Mouse (Mus musculus) neural tube, embryonic 13.5 days (tissue): ENCODE results near the gene Zfr. TPM values are rescaled to one million over a fixed set of nuclear protein-coding genes. Genes with fewer than 3 reads are reported as not detected.
"Not testable (repeated sequence)": the region's sequence is repeated elsewhere in the genome, so short reads cannot be mapped to it uniquely, and the experiment has no call there.

Experiments used
- ATAC-seq: fragments of 200-750 bp; cut with Nextera tagmentation; 2 replicates; pipeline ENCODE4 v1.8.0; 2017; ENCODE audit warnings: low read depth, mild to moderate bottlenecking, moderate TSS enrichment, moderate library complexity
- H3K27ac ChIP-seq: fragments of 300-500 bp; sonication (generic); replicated peaks from 2 replicates; pipeline ENCODE4 v1.5.1; 2015; ENCODE audit warnings: moderate library complexity, mild to moderate bottlenecking, inconsistent platforms
- H3K27me3 ChIP-seq: fragments of 300-500 bp; sonication (generic); 2 replicates; pipeline ENCODE4 v1.6.1; 2015; ENCODE audit warnings: mild to moderate bottlenecking, inconsistent platforms
- H3K36me3 ChIP-seq: fragments of 300-500 bp; sonication (generic); 2 replicates; pipeline ENCODE4 v1.6.1; 2015; ENCODE audit warnings: mild to moderate bottlenecking, inconsistent platforms
- H3K4me1 ChIP-seq: fragments of 300-500 bp; sonication (generic); replicated peaks from 2 replicates; pipeline ENCODE4 v1.6.1; 2015; ENCODE audit warnings: inconsistent platforms
- H3K4me2 ChIP-seq: fragments of 300-500 bp; sonication (generic); 2 replicates; pipeline ENCODE4 v1.6.1; 2015; ENCODE audit warnings: inconsistent platforms, mild to moderate bottlenecking, moderate library complexity
- H3K4me3 ChIP-seq: fragments of 300-500 bp; sonication (generic); 2 replicates; pipeline ENCODE4 v1.5.1; 2015; ENCODE audit warnings: mild to moderate bottlenecking, inconsistent platforms
- H3K9ac ChIP-seq: fragments of 300-500 bp; sonication (generic); 2 replicates; pipeline ENCODE4 v1.6.1; 2015; ENCODE audit warnings: moderate library complexity, mild to moderate bottlenecking, inconsistent platforms
- H3K9me3 ChIP-seq: fragments of 300-500 bp; sonication (generic); 2 replicates; pipeline ENCODE4 v1.6.1; 2016; ENCODE audit warnings: inconsistent platforms
- WGBS: fragments of 180-500 bp; shearing (Covaris S2); methylation state at CpG from one replicate; pipeline ENCODE4 v1.1.7; 2015; 5-methylcytosine and 5-hydroxymethylcytosine counted together
- polyA plus RNA-seq: library from polyadenylated mRNA; unstranded; fragments of >200 nt; fragmentation: Nextera tagmentation; extraction: Ambion mirVana; gene quantifications from 2 replicates; pipeline ENCODE4 v1.2.1, GENCODE M21; 2015

Zfr gene
- polyA plus RNA-seq, 1 experiment from 2014 or later, result 129 TPM

DNA sequence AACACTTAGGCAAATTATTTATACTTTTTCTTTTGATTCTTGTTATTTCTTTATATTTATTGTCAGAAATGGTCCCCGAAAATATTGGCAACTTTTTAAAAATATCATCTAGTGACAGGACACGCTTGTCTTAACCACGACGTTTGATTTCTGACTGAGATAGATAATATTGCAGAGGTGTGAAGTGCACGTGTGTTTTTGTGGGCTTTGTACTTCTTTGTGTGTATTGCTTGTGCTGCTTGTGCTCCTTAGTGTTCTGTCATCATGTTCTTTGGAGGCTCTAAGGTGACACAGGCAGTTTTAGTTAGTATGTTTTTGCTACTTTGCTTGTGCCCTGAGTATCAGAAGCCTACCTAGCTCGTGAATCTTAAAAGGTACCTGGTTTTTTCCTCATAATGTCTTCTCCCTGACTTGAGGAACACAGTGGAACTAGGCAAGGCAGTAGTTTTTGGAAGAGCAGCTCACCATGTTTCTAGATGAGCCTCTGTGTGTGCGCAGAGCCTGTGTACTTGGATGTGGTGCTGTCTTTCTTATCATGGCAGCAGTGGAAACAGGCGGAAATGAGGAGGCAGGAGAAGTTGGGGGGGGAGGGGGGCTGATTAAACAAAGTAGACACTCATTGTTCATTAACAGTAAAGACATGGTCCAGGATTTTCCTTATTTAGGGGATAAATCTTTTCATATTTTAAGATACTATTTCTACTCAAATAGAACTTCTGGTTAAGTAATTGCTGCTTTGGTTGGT is 23.5 kb downstream of the Zfr start:
- WGBS, result 95% methylated on average over 8 of the region's 8 CpGs
- Histone ChIP-seq H3K9me3 (no peaks in the 10 kb centered on the region), H3K27ac (no peak overlapping the region), H3K27me3 (no peaks in the 10 kb centered on the region), H3K4me1 (no peaks in the 10 kb centered on the region), H3K4me3 (no peak overlapping the region), H3K4me2 (no peak overlapping the region), H3K9ac (no peak overlapping the region), H3K36me3 (peaks cover 25% of the 10 kb centered on the region)
- no peak for ATAC-seq

DNA sequence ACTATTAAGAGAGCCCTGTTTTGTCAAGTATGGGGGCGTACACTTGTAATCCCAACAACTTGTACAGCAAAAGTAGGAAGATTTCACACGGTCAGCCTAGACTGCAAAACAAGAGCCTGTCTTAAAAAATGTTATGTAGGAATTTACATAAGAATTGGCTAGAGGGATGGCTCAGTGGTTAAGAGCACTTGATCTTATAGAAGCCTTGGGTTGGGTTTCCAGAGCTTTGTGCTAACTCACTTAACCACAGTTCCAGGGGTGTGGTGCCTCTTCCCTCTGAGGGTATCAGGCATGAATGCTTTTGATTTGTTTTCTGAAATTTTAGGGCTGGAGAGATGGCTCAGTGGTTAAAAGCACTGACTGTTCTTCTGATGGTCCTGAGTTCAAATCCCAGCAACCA is 29.8 kb downstream of the Zfr start:
- Histone ChIP-seq H3K36me3 (peaks cover 50% of the 10 kb centered on the region), H3K4me2 (no peak overlapping the region), H3K9me3 (no peaks in the 10 kb centered on the region), H3K4me3 (no peak overlapping the region), H3K27me3 (no peaks in the 10 kb centered on the region), H3K27ac (no peak overlapping the region), H3K4me1 (no peaks in the 10 kb centered on the region), H3K9ac (no peak overlapping the region)
- 88% methylated on average over 2 of the region's 2 CpGs for WGBS
- ATAC-seq, result no peak

GRCm38 (mm10) chr15:12149501-12149900 is 31.9 kb downstream of the Zfr start:
- no peak overlapping the region for H3K4me3 ChIP-seq
- no peaks in the 10 kb centered on the region for H3K27me3 ChIP-seq
- 96% methylated on average over 6 of the region's 6 CpGs for WGBS
- no peaks in the 10 kb centered on the region for H3K9me3 ChIP-seq
- no peaks in the 10 kb centered on the region for H3K4me1 ChIP-seq
- H3K27ac ChIP-seq, result no peak overlapping the region
- no peak overlapping the region for H3K4me2 ChIP-seq
- no peak for ATAC-seq
- H3K9ac ChIP-seq, result no peak overlapping the region
- peaks cover 66% of the 10 kb centered on the region for H3K36me3 ChIP-seq

GRCm38 (mm10) chr15:12153747-12154146 is 36.1 kb downstream of the Zfr start:
- 95% methylated on average over 3 of the region's 3 CpGs for WGBS
- peaks cover 82% of the 10 kb centered on the region for H3K36me3 ChIP-seq

GRCm38 (mm10) chr15:12178126-12178525 is 60.5 kb downstream of the Zfr start:
- H3K9me3 ChIP-seq, result no peaks in the 10 kb centered on the region
- H3K27me3 ChIP-seq, result no peaks in the 10 kb centered on the region
- no peak overlapping the region for H3K9ac ChIP-seq
- no peaks in the 10 kb centered on the region for H3K4me1 ChIP-seq
- H3K4me3 ChIP-seq, result no peak overlapping the region
- peaks cover 71% of the 10 kb centered on the region for H3K36me3 ChIP-seq
- H3K27ac ChIP-seq, result no peak overlapping the region
- WGBS, result 45% methylated on average over 5 of the region's 5 CpGs
- H3K4me2 ChIP-seq, result no peak overlapping the region
- peak; percentile 50; the same call in 1 of the 2 replicates for ATAC-seq

More at GRCm38 (mm10) chr15:12153747-12154146, 36.1 kb downstream of the Zfr start:
- ATAC-seq, result no peak
- Histone ChIP-seq H3K9me3 (no peaks in the 10 kb centered on the region), H3K27me3 (no peaks in the 10 kb centered on the region), H3K4me3 (no peak overlapping the region), H3K9ac (no peak overlapping the region), H3K4me2 (no peak overlapping the region), H3K27ac (no peak overlapping the region), H3K4me1 (no peaks in the 10 kb centered on the region)

GRCm38 (mm10) chr15:12181181-12181805 is 63.7 kb downstream of the Zfr start:
- H3K4me1 ChIP-seq, H3K27me3 ChIP-seq, H3K4me2 ChIP-seq, ATAC-seq, H3K4me3 ChIP-seq, H3K27ac ChIP-seq, H3K9ac ChIP-seq, H3K9me3 ChIP-seq: not testable (repeated sequence)
- H3K36me3 ChIP-seq, result peaks cover 60% of the 10 kb centered on the region
- 92% methylated on average over 13 of the region's 13 CpGs for WGBS

DNA sequence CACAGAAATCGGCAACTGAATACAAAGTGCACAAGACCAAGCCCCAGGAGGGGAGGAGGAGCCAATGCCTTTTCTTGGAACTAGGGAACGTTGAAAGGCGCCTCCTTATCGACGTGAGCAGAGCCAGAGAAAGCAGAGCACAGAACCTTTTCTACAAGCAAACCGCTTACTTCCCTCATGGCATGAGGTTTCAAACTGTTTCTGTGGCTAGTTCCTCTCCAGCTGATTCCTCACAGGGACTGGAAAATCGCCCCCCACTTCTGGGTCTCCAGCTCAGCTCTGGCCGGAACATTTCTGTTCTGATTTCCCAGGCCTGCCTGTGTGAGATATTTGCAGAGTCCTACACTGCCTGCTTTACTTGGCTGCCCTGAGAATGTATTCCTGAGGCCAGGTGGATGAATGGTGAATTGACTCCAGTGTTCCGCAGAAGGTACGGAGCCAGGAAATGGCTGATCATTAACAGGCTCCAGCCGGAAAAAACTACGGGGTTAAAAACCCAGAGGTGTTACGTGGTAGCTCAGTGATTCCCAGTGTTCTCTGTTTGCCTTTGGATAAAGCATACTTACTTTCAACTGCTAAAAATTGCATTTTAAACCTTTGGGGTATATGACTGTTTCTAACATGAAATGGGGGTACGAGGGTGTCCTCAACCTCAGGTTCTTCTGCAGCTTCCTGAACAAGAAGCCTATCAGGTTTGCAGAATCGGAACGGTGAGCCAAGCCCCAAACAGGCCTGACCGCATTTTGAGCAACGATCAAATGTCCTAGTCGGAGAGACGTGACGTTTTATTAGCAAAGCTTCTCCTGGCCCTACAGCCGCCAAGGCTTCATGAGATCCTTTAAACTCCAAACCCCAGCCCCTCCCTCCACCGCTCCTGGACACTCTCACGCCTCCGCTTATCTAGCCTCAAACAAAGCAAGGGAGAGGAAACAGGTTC is 76.5 kb downstream of the Zfr start:
- H3K27me3 ChIP-seq, result no peaks in the 10 kb centered on the region
- H3K27ac ChIP-seq, result 0 out of 2 replicates have a peak overlapping the region, but pooled peaks have one; percentile 9
- H3K36me3 ChIP-seq, result peaks cover 20% of the 10 kb centered on the region
- H3K9me3 ChIP-seq, result no peaks in the 10 kb centered on the region
- H3K4me1 ChIP-seq, result no peaks in the 10 kb centered on the region; the same call in 1 of the 2 replicates
- no peak overlapping the region for H3K4me2 ChIP-seq
- H3K4me3 ChIP-seq, result no peak overlapping the region
- no peak for ATAC-seq
- no peak overlapping the region for H3K9ac ChIP-seq
- 71% methylated on average over 25 of the region's 25 CpGs for WGBS

DNA sequence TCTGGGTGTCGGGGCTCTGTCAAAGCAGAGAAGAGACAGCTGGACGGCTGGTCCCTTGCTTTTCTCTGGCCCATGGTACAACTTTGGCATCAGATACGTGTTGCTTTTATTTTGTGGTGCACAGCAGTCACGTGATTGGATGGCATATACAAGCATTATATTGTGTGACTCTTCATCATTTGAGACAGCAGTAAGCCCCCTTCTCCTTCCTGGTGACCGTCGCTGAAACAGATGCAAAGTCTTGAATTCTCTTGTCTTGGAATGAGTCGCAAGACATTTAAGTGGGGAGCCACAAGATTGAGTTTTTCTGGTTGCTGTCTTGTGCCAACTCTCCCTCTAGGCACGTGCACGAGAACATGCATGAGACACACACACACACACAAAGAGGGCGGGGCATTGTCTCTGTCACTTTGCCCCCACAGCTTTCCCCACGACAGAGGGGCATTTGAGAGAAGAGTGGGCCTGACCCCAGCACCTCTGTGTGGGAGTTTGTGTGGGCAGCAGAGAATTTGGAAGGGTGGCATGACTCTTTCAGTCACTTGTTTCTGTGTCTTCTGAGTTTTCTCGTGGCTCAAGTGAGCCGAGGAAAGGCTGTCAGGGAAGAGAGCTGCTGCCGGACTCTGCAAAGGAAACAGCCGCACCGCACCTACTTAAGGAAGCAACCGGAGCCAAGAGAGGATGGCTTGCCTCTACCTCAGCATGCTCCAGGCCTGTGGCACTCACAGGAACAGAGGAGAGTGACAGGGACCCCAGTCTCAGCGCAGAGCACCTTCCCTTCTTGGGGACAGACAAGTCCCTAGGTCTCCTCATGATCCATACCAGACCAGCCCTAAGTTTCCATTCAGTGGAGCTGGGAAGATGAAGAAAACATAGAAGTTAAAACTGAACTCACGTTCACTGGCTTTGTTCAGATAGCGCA is 77.4 kb downstream of the Zfr start:
- no peak overlapping the region for H3K4me3 ChIP-seq
- H3K4me2 ChIP-seq, result no peak overlapping the region
- no peak overlapping the region for H3K9ac ChIP-seq
- H3K27ac ChIP-seq, result 0 out of 2 replicates have a peak overlapping the region, but pooled peaks have one; percentile 3
- peaks cover 17% of the 10 kb centered on the region for H3K36me3 ChIP-seq
- H3K9me3 ChIP-seq, result no peaks in the 10 kb centered on the region
- ATAC-seq, result no peak
- WGBS, result 79% methylated on average over 20 of the region's 20 CpGs
- H3K27me3 ChIP-seq, result no peaks in the 10 kb centered on the region
- no peaks in the 10 kb centered on the region; the same call in 1 of the 2 replicates for H3K4me1 ChIP-seq

GRCm38 (mm10) chr15:12195966-12196365 is 78.3 kb downstream of the Zfr start:
- no peak for ATAC-seq
- H3K27ac ChIP-seq, result no peak overlapping the region
- no peaks in the 10 kb centered on the region; the same call in 1 of the 2 replicates for H3K4me1 ChIP-seq
- no peak overlapping the region for H3K4me2 ChIP-seq
- H3K27me3 ChIP-seq, result no peaks in the 10 kb centered on the region
- H3K9me3 ChIP-seq, result no peaks in the 10 kb centered on the region
- no peak overlapping the region for H3K4me3 ChIP-seq
- no peak overlapping the region for H3K9ac ChIP-seq
- WGBS, result 74% methylated on average over 6 of the region's 6 CpGs
- 0 out of 2 replicates have a peak, but pooled peaks cover 8% of the 10 kb centered on the region for H3K36me3 ChIP-seq

- WGBS, result 40% methylated on average over 22 of the region's 22 CpGs
These were observed 79.0 kb downstream of the Zfr start for GRCm38 (mm10) chr15:12196410-12197191.

More at GRCm38 (mm10) chr15:12196410-12197191, 79.0 kb downstream of the Zfr start:
- no peak overlapping the region for H3K9ac ChIP-seq
- H3K4me2 ChIP-seq, result no peak overlapping the region
- H3K36me3 ChIP-seq, result 0 out of 2 replicates have a peak, but pooled peaks cover 5% of the 10 kb centered on the region
- no peaks in the 10 kb centered on the region; the same call in 1 of the 2 replicates for H3K4me1 ChIP-seq
- no peaks in the 10 kb centered on the region for H3K27me3 ChIP-seq
- no peaks in the 10 kb centered on the region for H3K9me3 ChIP-seq
- H3K4me3 ChIP-seq, result no peak overlapping the region
- H3K27ac ChIP-seq, result no peak overlapping the region
- ATAC-seq, result peak; percentile 68
